Mouse (Mus musculus) heart, adult 2 months (tissue): ENCODE data around the gene Oxsm. TPM values are rescaled to one million over a fixed set of nuclear protein-coding genes. Genes with fewer than 3 reads are reported as not detected.
A peak's percentile ranks its signal among the peaks of the same experiment; 100 is the strongest.

ENCODE experiments used
- DNase-seq, 2 experiments: peaks; one replicate each; pipeline ENCODE4 v3.0.0; 2021
- H3K27ac ChIP-seq: fragments of 200-600 bp; 2 replicates; pipeline ENCODE4 v1.8.1; 2022
- H3K27me3 ChIP-seq: fragments of 200-500 bp; 2 replicates; pipeline ENCODE4 v1.6.1; 2012; ENCODE audit warnings: mild to moderate bottlenecking, low read length, inconsistent platforms, mixed read lengths; ENCODE audit not compliant: control insufficient read depth, insufficient read depth
- H3K36me3 ChIP-seq: fragments of 200-500 bp; 2 replicates; pipeline ENCODE4 v1.6.1; 2012; ENCODE audit warnings: low read length, inconsistent platforms; ENCODE audit not compliant: control insufficient read depth, insufficient read depth
- H3K4me1 ChIP-seq: fragments of 200-500 bp; 2 replicates; pipeline ENCODE4 v1.6.1; 2011; ENCODE audit warnings: low read length; ENCODE audit not compliant: control insufficient read depth, insufficient read depth
- H3K4me3 ChIP-seq: fragments of 200-600 bp; 2 replicates; pipeline ENCODE4 v1.8.1; 2022
- H3K79me2 ChIP-seq: fragments of 200-500 bp; replicated peaks from 2 replicates; pipeline ENCODE4 v1.6.1; 2012; ENCODE audit warnings: mild to moderate bottlenecking, inconsistent platforms, low read length, moderate library complexity, mixed read lengths; ENCODE audit not compliant: control insufficient read depth, insufficient read depth
- H3K9ac ChIP-seq: fragments of 200-500 bp; 2 replicates; pipeline ENCODE4 v1.6.1; 2012; ENCODE audit warnings: low read depth, mild to moderate bottlenecking, control low read depth, inconsistent platforms, low read length, mixed read lengths
- CTCF ChIP-seq: fragments of 200-600 bp; IDR thresholded peaks from 2 replicates; pipeline ENCODE4 v1.8.1; 2022; ENCODE audit warnings: antibody characterized with exemption, mild to moderate bottlenecking, moderate library complexity
- EP300 ChIP-seq: fragments of 200-500 bp; IDR thresholded peaks from 2 replicates; pipeline ENCODE4 v1.6.1; 2011; ENCODE audit warnings: low read depth, low read length, control low read depth; ENCODE audit not compliant: insufficient read depth
- POLR2A ChIP-seq: fragments of 200-500 bp; IDR thresholded peaks from 2 replicates; pipeline ENCODE4 v1.6.1; 2011; ENCODE audit warnings: mild to moderate bottlenecking, low read depth, low read length, control low read depth; ENCODE audit not compliant: insufficient read depth
- WGBS: fragments of 180-500 bp; shearing (Covaris S2); methylation state at CpG from one replicate; pipeline ENCODE4 v1.1.7; 2018; 5-methylcytosine and 5-hydroxymethylcytosine counted together
- intact Hi-C: fragments of 180-260 bp; cut with DNase I; formaldehyde crosslinking; loops from one replicate; pipeline ENCODE4 v1.15.1; 2025
- polyA plus RNA-seq: library from polyadenylated mRNA; depleted of rRNA; stranded (reverse); fragments of >200 nt; gene quantifications from 2 replicates; pipeline ENCODE4 v1.2.3, GENCODE M21; 2012; rRNA removed
- total RNA-seq, 2 experiments: library from RNA; stranded (reverse); gene quantifications; 2 replicates each; pipeline ENCODE4 v1.2.3; 2021

Oxsm gene
- total and polyA plus RNA-seq, 3 experiments = 12.7 to 23.0 (median 19.5) TPM

DNA sequence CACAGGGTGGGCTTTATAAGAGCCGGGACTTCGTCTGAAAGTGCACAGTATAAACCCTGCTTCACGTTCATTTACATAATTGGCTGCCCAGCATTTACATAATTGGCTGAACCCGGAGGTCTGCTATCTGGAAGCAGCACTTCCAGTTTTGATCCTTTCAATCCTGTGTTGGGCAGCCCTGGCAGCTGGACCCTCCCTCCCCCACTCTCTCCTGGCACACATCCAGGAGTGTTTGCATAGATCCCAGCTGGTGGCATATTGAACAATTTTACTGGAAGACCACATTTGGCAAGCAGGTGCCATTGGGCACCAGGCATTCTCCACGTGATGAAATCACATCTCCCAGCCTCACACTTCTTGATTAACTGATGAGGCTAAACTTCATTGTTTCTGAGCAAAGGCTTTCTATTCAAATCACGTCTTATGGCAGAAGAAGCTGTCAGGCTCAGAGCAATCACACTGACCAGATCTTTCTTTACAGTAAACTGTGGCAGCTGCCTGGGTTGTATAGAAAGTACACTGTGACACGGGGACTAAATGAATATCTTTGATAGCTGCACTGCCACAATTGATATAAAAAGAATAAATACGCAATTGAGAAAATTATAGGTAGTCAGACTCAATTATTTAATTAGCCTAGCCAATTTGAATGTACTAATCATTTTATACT lies 48.5 kb downstream of the Oxsm start:
- no peak overlapping the region for H3K4me3 ChIP-seq

DNA sequence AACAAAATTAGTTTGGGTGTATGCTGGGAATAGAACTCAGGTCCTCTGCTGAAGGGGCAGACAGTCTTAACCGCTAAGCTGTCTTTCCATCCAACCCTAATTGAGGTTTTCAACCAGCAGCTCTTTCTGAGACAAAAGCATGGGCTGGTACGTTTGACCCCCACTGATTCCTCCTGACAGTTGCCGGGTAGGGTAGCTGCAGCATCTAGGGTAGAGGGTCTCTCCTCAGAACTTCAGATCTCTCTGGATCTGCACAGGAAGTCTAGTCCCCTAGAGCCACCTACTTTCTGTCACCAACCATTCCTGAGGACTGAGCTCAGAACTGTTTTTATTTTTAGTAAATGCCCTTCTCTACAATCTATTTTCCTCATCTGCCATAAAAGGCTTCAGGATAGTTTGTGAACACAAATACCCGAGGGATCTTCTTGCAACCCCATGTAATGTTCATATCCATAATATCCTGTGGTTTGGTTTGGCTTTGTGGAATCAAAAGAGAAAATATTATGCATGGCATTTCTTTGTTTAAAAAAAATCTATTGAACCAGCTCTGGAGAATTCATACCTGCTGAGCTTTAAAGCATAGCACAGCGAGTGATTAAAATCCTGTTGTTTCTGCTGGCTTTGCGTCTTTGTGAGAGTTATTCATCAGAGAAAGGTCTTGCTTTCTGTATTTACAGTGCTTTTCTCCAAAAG lies 49.2 kb downstream of the Oxsm start:
- no peak overlapping the region for H3K27ac ChIP-seq
- H3K79me2 ChIP-seq = no peaks in the 10 kb centered on the region
- no peak overlapping the region for H3K9ac ChIP-seq
- no peak overlapping the region for H3K4me3 ChIP-seq
- no peaks in the 10 kb centered on the region for H3K27me3 ChIP-seq
- TF ChIP-seq CTCF (no peak), EP300 (no peak), POLR2A (no peak)
- peaks cover 2% of the 10 kb centered on the region; the same call in 1 of the 2 replicates for H3K4me1 ChIP-seq
- no peak for DNase-seq
- intact Hi-C loops = no loop called here
- 48% methylated on average over 6 of the region's 6 CpGs for WGBS
- no peaks in the 10 kb centered on the region for H3K36me3 ChIP-seq

More for the DNA sequence above, 48.5 kb downstream of the Oxsm start:
- no peak overlapping the region for H3K9ac ChIP-seq
- no peak for TF ChIP-seq EP300
- intact Hi-C loops = no loop called here
- no peaks in the 10 kb centered on the region for H3K79me2 ChIP-seq
- H3K27ac ChIP-seq = no peak overlapping the region
- peaks cover 2% of the 10 kb centered on the region; the same call in 1 of the 2 replicates for H3K4me1 ChIP-seq
- no peaks in the 10 kb centered on the region for H3K27me3 ChIP-seq
- 39% methylated on average over 8 of the region's 8 CpGs for WGBS
- no peaks in the 10 kb centered on the region for H3K36me3 ChIP-seq
- no peak for DNase-seq

DNA sequence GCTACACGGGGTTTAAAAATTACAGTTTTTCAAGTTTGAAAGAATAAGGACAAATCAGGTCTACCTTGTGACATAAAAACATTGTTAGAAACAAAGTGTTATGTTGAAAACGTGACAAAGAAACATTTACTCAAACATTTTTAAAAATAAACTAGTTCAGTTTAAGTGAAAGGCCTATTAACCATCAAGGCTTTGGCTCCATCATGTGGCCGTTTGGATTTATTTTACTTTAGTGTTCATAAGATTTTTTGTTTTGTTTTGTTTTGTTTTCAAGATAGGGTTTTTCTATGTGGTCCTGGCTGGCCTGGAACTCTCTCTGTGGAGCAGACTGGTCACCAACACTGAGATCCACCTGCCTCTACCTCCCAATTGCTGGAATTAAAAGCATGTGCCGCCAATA lies 53.1 kb downstream of the Oxsm start:
- no peak overlapping the region for H3K9ac ChIP-seq
- peaks cover 2% of the 10 kb centered on the region; the same call in 1 of the 2 replicates for H3K4me1 ChIP-seq
- H3K27me3 ChIP-seq = no peaks in the 10 kb centered on the region
- no peak overlapping the region for H3K27ac ChIP-seq
- no peaks in the 10 kb centered on the region for H3K79me2 ChIP-seq
- H3K36me3 ChIP-seq = no peaks in the 10 kb centered on the region
- no peak for DNase-seq
- TF ChIP-seq POLR2A = no peak
- TF ChIP-seq CTCF = peak; percentile 60
- 53% methylated on average over 4 of the region's 4 CpGs for WGBS
- intact Hi-C loops = loop anchor here (5.0 to 10.0 kb wide), 3 partner anchors 844 to 1334 kb away; no protein-coding TSS in a partner anchor
- H3K4me3 ChIP-seq = no peak overlapping the region

DNA sequence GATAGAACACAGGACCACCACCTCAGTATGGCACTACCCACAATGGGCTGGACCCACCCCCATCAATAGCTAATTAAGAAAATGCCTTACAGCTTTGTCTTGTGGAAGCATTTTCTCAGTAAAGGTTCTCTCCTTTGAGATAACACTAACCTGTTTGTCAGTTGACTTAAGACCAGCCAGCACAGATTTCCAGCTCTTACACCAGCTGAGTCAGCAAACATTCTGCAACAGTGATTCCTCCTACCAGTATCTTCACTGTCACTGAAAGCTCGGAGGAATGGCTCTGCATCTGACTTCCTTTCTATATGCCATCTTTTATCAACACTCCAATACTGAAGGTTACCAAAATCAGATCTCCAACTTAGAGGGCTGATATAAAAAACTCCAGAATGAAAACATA lies 54.1 kb downstream of the Oxsm start:
- peaks cover 2% of the 10 kb centered on the region; the same call in 1 of the 2 replicates for H3K4me1 ChIP-seq
- H3K36me3 ChIP-seq = no peaks in the 10 kb centered on the region
- no peak overlapping the region for H3K9ac ChIP-seq
- H3K27ac ChIP-seq = no peak overlapping the region
- H3K79me2 ChIP-seq = no peaks in the 10 kb centered on the region
- TF ChIP-seq EP300 (no peak), CTCF (no peak), POLR2A (no peak)
- no peaks in the 10 kb centered on the region for H3K27me3 ChIP-seq
- 62% methylated on average over 1 of the region's 1 CpGs for WGBS
- no peak for DNase-seq
- H3K4me3 ChIP-seq = no peak overlapping the region
- intact Hi-C loops = loop anchor here (5.0 to 10.0 kb wide), 3 partner anchors 843 to 1333 kb away; no protein-coding TSS in a partner anchor

DNA sequence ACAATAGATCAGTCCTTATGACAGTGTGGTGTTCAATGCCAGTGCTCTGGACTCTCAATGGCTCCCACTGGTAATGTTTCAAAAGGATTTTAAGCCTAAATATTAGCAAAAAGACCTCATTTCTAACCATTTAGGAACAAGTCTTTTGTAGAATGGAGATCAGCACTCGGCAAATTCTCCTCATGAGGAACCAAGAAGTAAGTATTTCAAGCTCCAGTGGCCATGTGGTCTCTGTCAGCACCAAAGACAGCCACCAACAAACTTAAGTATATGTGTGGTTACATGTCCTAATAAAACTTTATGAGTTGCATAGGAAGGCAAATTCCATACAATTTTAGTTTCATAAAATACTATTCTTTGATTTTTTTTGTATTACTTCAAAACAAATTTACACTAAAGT lies 55.5 kb downstream of the Oxsm start:
- no peak overlapping the region for H3K9ac ChIP-seq
- no peak overlapping the region for H3K4me3 ChIP-seq
- H3K27ac ChIP-seq = no peak overlapping the region
- WGBS = 52% methylated on average over 1 of the region's 1 CpGs
- H3K79me2 ChIP-seq = no peaks in the 10 kb centered on the region
- no peaks in the 10 kb centered on the region for H3K36me3 ChIP-seq
- intact Hi-C loops = loop anchor here (10.0 kb wide), 1 partner anchor 1209 kb away; no protein-coding TSS in a partner anchor
- no peaks in the 10 kb centered on the region for H3K27me3 ChIP-seq
- H3K4me1 ChIP-seq = no peaks in the 10 kb centered on the region
- no peak for DNase-seq
- TF ChIP-seq POLR2A (no peak), CTCF (no peak), EP300 (no peak)

DNA sequence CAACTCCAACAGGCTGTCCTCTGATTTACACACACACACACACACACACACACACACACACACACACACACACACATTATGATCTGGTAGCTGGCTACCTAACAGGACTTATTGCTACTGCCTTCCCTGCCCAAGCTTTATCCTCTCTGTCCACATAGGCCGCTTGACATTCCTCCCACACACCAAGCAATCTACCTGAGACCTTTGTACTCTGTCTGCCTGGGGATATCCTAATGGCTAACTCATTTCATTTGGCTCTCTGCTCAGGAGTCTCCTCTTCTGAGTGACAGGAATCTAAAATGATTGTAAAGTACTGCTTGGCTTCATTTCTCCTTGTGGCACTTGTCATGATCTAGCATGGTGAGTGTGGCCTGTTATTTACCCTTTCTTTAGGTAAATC lies 60.5 kb downstream of the Oxsm start:
- 69% methylated on average over 1 of the region's 1 CpGs for WGBS
- intact Hi-C loops = no loop called here
- DNase-seq = no peak

More for the DNA sequence above, 60.5 kb downstream of the Oxsm start:
- no peaks in the 10 kb centered on the region for H3K79me2 ChIP-seq
- H3K36me3 ChIP-seq = no peaks in the 10 kb centered on the region
- H3K4me3 ChIP-seq = no peak overlapping the region
- H3K27me3 ChIP-seq = no peaks in the 10 kb centered on the region
- no peak overlapping the region for H3K27ac ChIP-seq
- H3K4me1 ChIP-seq = no peaks in the 10 kb centered on the region
- no peak for TF ChIP-seq EP300
- no peak for TF ChIP-seq POLR2A
- TF ChIP-seq CTCF = no peak
- H3K9ac ChIP-seq = no peak overlapping the region

Other genes with a start within 250 kb of the Oxsm start
- gene Ngly1, start 528 bp downstream of the Oxsm start, total RNA-seq = 10 to 100 TPM; 30.7 to 31.2 TPM
- 19.2 and 22.6 TPM in 2 replicates for gene Ngly1, start 528 bp downstream of the Oxsm start, polyA plus RNA-seq
- 10 to 100 TPM; 49.1 to 55.1 TPM for gene Top2b, start 115.4 kb upstream of the Oxsm start, total RNA-seq
- gene Top2b, start 115.4 kb upstream of the Oxsm start, polyA plus RNA-seq = 9.9 and 30.3 TPM in 2 replicates